In genomic region chr10:81563481-81563880, GRCm38 (mm10) we compare ENCODE assay signal across 7 mouse cellular contexts. TPM values are rescaled to one million over a fixed set of nuclear protein-coding genes. Genes with fewer than 3 reads are reported as not detected.
DNase-seq lines count a peak whose midpoint lies in the region; ATAC-seq and TF ChIP-seq lines count a peak whose summit lies in the region.

No protein-coding gene starts in this region.

- no peaks in the 10 kb centered on the region for H3K27me3 ChIP-seq in liver, adult 2 months (ENCODE audit: control insufficient read depth, insufficient read depth, low read length)
- H3K27me3 ChIP-seq in hindbrain, embryonic 13.5 days, result peaks cover 50% of the 10 kb centered on the region
- no peaks in the 10 kb centered on the region for H3K27me3 ChIP-seq in myocyte (ENCODE audit: control insufficient read depth, insufficient read depth, insufficient read length)

- no peak for TF ChIP-seq CTCF in liver, adult 2 months (IDR thresholded peaks at IDR 0.05; ENCODE audit: low read depth, low read length)

- TF ChIP-seq POLR2A in liver, adult 2 months (IDR thresholded peaks at IDR 0.05; ENCODE audit: extremely low read depth, insufficient read depth, low read length), result no peak
- no peak for TF ChIP-seq POLR2A in myocyte (IDR thresholded peaks at IDR 0.05; ENCODE audit: insufficient read length, low read depth)

- peaks cover 12% of the 10 kb centered on the region for H3K36me3 ChIP-seq in liver, adult 2 months (ENCODE audit: control insufficient read depth, insufficient read depth, low read length)
- peaks cover 47% of the 10 kb centered on the region for H3K36me3 ChIP-seq in hindbrain, embryonic 13.5 days
- H3K36me3 ChIP-seq in myocyte (ENCODE audit: control insufficient read depth, insufficient read depth), result peaks cover 3% of the 10 kb centered on the region

- peak overlapping the region; percentile 44; the same call in 1 of the 2 replicates for H3K4me2 ChIP-seq in hindbrain, embryonic 13.5 days
- peak overlapping the region; percentile 32 for H3K4me2 ChIP-seq in myocyte (ENCODE audit: low read depth)

- H3K9me3 ChIP-seq in hindbrain, embryonic 13.5 days, result no peaks in the 10 kb centered on the region

- H3K9ac ChIP-seq in liver, adult 2 months (ENCODE audit: low read depth, low read length), result no peak overlapping the region
- H3K9ac ChIP-seq in hindbrain, embryonic 13.5 days, result 0 out of 2 replicates have a peak overlapping the region, but pooled peaks have one; percentile 49

- ATAC-seq in hindbrain, embryonic 13.5 days (ENCODE audit: low FRiP score), result no peak

- peak overlapping the region; percentile 10; the same call in 1 of the 2 replicates for H3K27ac ChIP-seq in liver, adult 2 months (replicated peaks; ENCODE audit: insufficient read depth, low read depth, low read length)
- H3K27ac ChIP-seq in hindbrain, embryonic 13.5 days, result no peak overlapping the region

- H3ac ChIP-seq in myocyte (ENCODE audit: control insufficient read depth, insufficient read length), result no peak overlapping the region

- H3K4me3 ChIP-seq in liver, adult 2 months (ENCODE audit: insufficient read depth, low read depth, low read length), result no peak overlapping the region
- peak overlapping the region; percentile 29; the same call in 1 of the 2 replicates for H3K4me3 ChIP-seq in hindbrain, embryonic 13.5 days
- H3K4me3 ChIP-seq in myocyte, result no peak overlapping the region

- peaks cover 24% of the 10 kb centered on the region for H3K4me1 ChIP-seq in liver, adult 2 months (ENCODE audit: control insufficient read depth, insufficient read depth, low read length)
- H3K4me1 ChIP-seq in hindbrain, embryonic 13.5 days (replicated peaks), result peaks cover 70% of the 10 kb centered on the region

- intact Hi-C loops in left cerebral cortex, postnatal 4 days (cut with DNase I), result no loop called here

- peaks cover 29% of the 10 kb centered on the region for H3K79me2 ChIP-seq in liver, adult 2 months (ENCODE audit: control insufficient read depth, insufficient read depth, low read length)
- H3K79me2 ChIP-seq in myocyte (ENCODE audit: control insufficient read depth, insufficient read depth), result peaks cover 25% of the 10 kb centered on the region

- WGBS in liver, adult 2 months, result 40% methylated on average over 6 of the region's 6 CpGs
- 58% methylated on average over 6 of the region's 6 CpGs for WGBS in hindbrain, embryonic 13.5 days

- DNase-seq in liver, adult 2 months (ENCODE audit: extremely low read depth, low read depth, low spot score), result no peak
- DNase-seq in liver, result no peak
- DNase-seq in adrenal gland, postnatal 25 days, result peak; percentile 67
- no peak for DNase-seq in left cerebral cortex, postnatal 4 days
- DNase-seq in Muller cell, postnatal 12 days (ENCODE audit: inconsistent ontology term), result no peak

TF ChIP-seq in myocyte, 11 proteins besides CTCF, POLR2A, EP300 and RAD21:
- TF ChIP-seq POLR2AphosphoS2 (IDR thresholded peaks at IDR 0.05; ENCODE audit: insufficient read length, low read depth) (no peak), TCF12 (IDR thresholded peaks at IDR 0.05; ENCODE audit: insufficient read depth, poor library complexity, severe bottlenecking) (no peak), SRF (IDR thresholded peaks at IDR 0.05; ENCODE audit: control insufficient read depth, insufficient read length, low read depth) (no peak), REST (IDR thresholded peaks at IDR 0.05; ENCODE audit: insufficient read depth, insufficient read length) (no peak), MYOD1 (IDR thresholded peaks at IDR 0.05; ENCODE audit: control insufficient read depth in 1 of 3, insufficient read length in 2 of 3, low read depth in 2 of 3) (no peak), CEBPB (IDR thresholded peaks at IDR 0.05; ENCODE audit: insufficient read depth, poor library complexity, severe bottlenecking) (no peak), E2F4 (IDR thresholded peaks at IDR 0.05; ENCODE audit: insufficient read depth) (no peak), USF1 (IDR thresholded peaks at IDR 0.05; ENCODE audit: low read depth) (no peak), TCF3 (IDR thresholded peaks at IDR 0.05; ENCODE audit: insufficient read length, low read depth) (no peak), MAX (IDR thresholded peaks at IDR 0.05; ENCODE audit: low read depth) (no peak), MYOG (IDR thresholded peaks at IDR 0.05; ENCODE audit: control insufficient read depth in 1 of 3, insufficient read depth in 1 of 3, insufficient read length in 2 of 3, low read depth in 2 of 3) (no peak)

RNA-seq across cellular contexts. Expression of gene Aes, which starts 4.2 kb away (rescaled TPM):
- total RNA-seq in liver, adult 2 months (2014; rRNA removed), result 200 and 263 TPM in 2 replicates
- polyA plus RNA-seq in liver, adult 2 months (2012; rRNA removed), result 1,785 and 2,016 TPM in 2 replicates
- total RNA-seq in adrenal gland, postnatal 25 days (2021), result 983 and 1,070 TPM in 2 replicates
- polyA plus RNA-seq in hindbrain, embryonic 13.5 days (2015; fragmentation: Nextera tagmentation; extraction: Ambion mirVana), result 545 and 558 TPM in 2 replicates
- polyA plus RNA-seq in myocyte (2012; fragmentation: generic; extraction: Trizol), result 639 TPM
- 100 to 1,000 TPM; 474 to 479 TPM for total RNA-seq in left cerebral cortex, postnatal 4 days (2021)

RNA-seq across cellular contexts. Expression of gene Tle2, which starts 10.9 kb away (rescaled TPM):
- total RNA-seq in liver, adult 2 months (2014; rRNA removed), result 3.0 and 7.2 TPM in 2 replicates
- 35.4 and 56.0 TPM in 2 replicates for polyA plus RNA-seq in liver, adult 2 months (2012; rRNA removed)
- total RNA-seq in adrenal gland, postnatal 25 days (2021), result 52.8 and 67.8 TPM in 2 replicates
- polyA plus RNA-seq in hindbrain, embryonic 13.5 days (2015; fragmentation: Nextera tagmentation; extraction: Ambion mirVana), result 27.7 and 28.9 TPM in 2 replicates
- 11.3 TPM for polyA plus RNA-seq in myocyte (2012; fragmentation: generic; extraction: Trizol)
- 10 to 100 TPM; 34.0 to 44.5 TPM for total RNA-seq in left cerebral cortex, postnatal 4 days (2021)

RNA-seq across cellular contexts. Expression of gene Gna11, which starts 18.5 kb away (rescaled TPM):
- 20.7 and 27.3 TPM in 2 replicates for total RNA-seq in liver, adult 2 months (2014; rRNA removed)
- polyA plus RNA-seq in liver, adult 2 months (2012; rRNA removed), result 61.6 and 64.2 TPM in 2 replicates
- 76.8 and 77.9 TPM in 2 replicates for total RNA-seq in adrenal gland, postnatal 25 days (2021)
- 79.8 and 82.4 TPM in 2 replicates for polyA plus RNA-seq in hindbrain, embryonic 13.5 days (2015; fragmentation: Nextera tagmentation; extraction: Ambion mirVana)
- 58.2 TPM for polyA plus RNA-seq in myocyte (2012; fragmentation: generic; extraction: Trizol)
- 100 to 1,000 TPM; 116 to 117 TPM for total RNA-seq in left cerebral cortex, postnatal 4 days (2021)

RNA-seq across cellular contexts. Expression of gene Tle6, which starts 37.4 kb away (rescaled TPM):
- total RNA-seq in liver, adult 2 months (2014; rRNA removed), result 0.94 and 1.6 TPM in 2 replicates
- 3.5 and 4.2 TPM in 2 replicates for polyA plus RNA-seq in liver, adult 2 months (2012; rRNA removed)
- total RNA-seq in adrenal gland, postnatal 25 days (2021), result 26.4 and 37.4 TPM in 2 replicates
- 3.0 and 4.2 TPM in 2 replicates for polyA plus RNA-seq in hindbrain, embryonic 13.5 days (2015; fragmentation: Nextera tagmentation; extraction: Ambion mirVana)
- polyA plus RNA-seq in myocyte (2012; fragmentation: generic; extraction: Trizol), result 15.3 TPM
- total RNA-seq in left cerebral cortex, postnatal 4 days (2021), result 1 to 10 TPM; 2.2 to 3.2 TPM

RNA-seq across cellular contexts. Expression of gene Gna15, which starts 39.5 kb away (rescaled TPM):
- total RNA-seq in liver, adult 2 months (2014; rRNA removed), result 0.94 and 1.1 TPM in 2 replicates
- 0.31 and 0.64 TPM in 2 replicates for polyA plus RNA-seq in liver, adult 2 months (2012; rRNA removed)
- total RNA-seq in adrenal gland, postnatal 25 days (2021), result 0.61 TPM in 1 of 2 replicates, not detected in the other
- 1.2 and 1.7 TPM in 2 replicates for polyA plus RNA-seq in hindbrain, embryonic 13.5 days (2015; fragmentation: Nextera tagmentation; extraction: Ambion mirVana)
- not detected for polyA plus RNA-seq in myocyte (2012; fragmentation: generic; extraction: Trizol)
- total RNA-seq in left cerebral cortex, postnatal 4 days (2021), result 1 to 10 TPM; 1.1 to 1.6 TPM
